Mouse (Mus musculus) hindbrain, embryonic 11.5 days (tissue): ENCODE measurements around the gene Dot1l. TPM values are rescaled to one million over a fixed set of nuclear protein-coding genes. Genes with fewer than 3 reads are reported as not detected.
"Not testable (repeated sequence)": the region's sequence is repeated elsewhere in the genome, so short reads cannot be mapped to it uniquely, and the experiment has no call there.

ENCODE experiments used
- ATAC-seq: fragments of 200-750 bp; cut with Nextera tagmentation; 2 replicates; pipeline ENCODE4 v1.8.0; 2017; ENCODE audit warnings: mild to moderate bottlenecking, moderate TSS enrichment, moderate library complexity; ENCODE audit not compliant: low FRiP score
- DNase-seq: peaks from one replicate; pipeline ENCODE4 v3.0.0-alpha.2; 2015; ENCODE audit warnings: low spot score
- H3K27ac ChIP-seq: fragments of 300-500 bp; sonication (generic); 2 replicates; pipeline ENCODE4 v1.5.1; 2014; ENCODE audit warnings: mild to moderate bottlenecking, low read depth, low read length
- H3K27me3 ChIP-seq: fragments of 300-500 bp; sonication (generic); 2 replicates; pipeline ENCODE4 v1.6.1; 2014; ENCODE audit warnings: mild to moderate bottlenecking, low read length, moderate library complexity, mixed read lengths; ENCODE audit not compliant: control insufficient read depth, insufficient read depth
- H3K36me3 ChIP-seq: fragments of 300-500 bp; sonication (generic); 2 replicates; pipeline ENCODE4 v1.6.1; 2014; ENCODE audit warnings: mild to moderate bottlenecking, low read length, moderate library complexity, mixed read lengths; ENCODE audit not compliant: control insufficient read depth, insufficient read depth
- H3K4me1 ChIP-seq: fragments of 300-500 bp; sonication (generic); replicated peaks from 2 replicates; pipeline ENCODE4 v1.6.1; 2014; ENCODE audit warnings: low read length, mixed read lengths; ENCODE audit not compliant: control insufficient read depth, insufficient read depth
- H3K4me2 ChIP-seq: fragments of 300-500 bp; sonication (generic); replicated peaks from 2 replicates; pipeline ENCODE4 v1.6.1; 2014; ENCODE audit warnings: mild to moderate bottlenecking, low read depth, low read length
- H3K4me3 ChIP-seq: fragments of 300-500 bp; sonication (generic); 2 replicates; pipeline ENCODE4 v1.5.1; 2014; ENCODE audit warnings: low read depth, low read length
- H3K9ac ChIP-seq: fragments of 300-500 bp; sonication (generic); 2 replicates; pipeline ENCODE4 v1.6.1; 2014; ENCODE audit warnings: low read depth, low read length
- H3K9me3 ChIP-seq: fragments of 300-500 bp; sonication (generic); 2 replicates; pipeline ENCODE4 v1.6.1; 2016; ENCODE audit warnings: low read length; ENCODE audit not compliant: control insufficient read depth
- WGBS: fragments of 180-500 bp; shearing (Covaris S2); extraction: QIAGEN DNeasy Blood & Tissue Kit; methylation state at CpG from one replicate; pipeline ENCODE4 v1.1.7; 2014; 5-methylcytosine and 5-hydroxymethylcytosine counted together
- polyA plus RNA-seq: library from polyadenylated mRNA; unstranded; fragments of >200 nt; fragmentation: Nextera tagmentation; extraction: Ambion mirVana; gene quantifications from 2 replicates; pipeline ENCODE4 v1.2.1, GENCODE M21; 2014

The Dot1l gene
- polyA plus RNA-seq, 1 experiment from 2014 or later = 25.1 TPM

DNA sequence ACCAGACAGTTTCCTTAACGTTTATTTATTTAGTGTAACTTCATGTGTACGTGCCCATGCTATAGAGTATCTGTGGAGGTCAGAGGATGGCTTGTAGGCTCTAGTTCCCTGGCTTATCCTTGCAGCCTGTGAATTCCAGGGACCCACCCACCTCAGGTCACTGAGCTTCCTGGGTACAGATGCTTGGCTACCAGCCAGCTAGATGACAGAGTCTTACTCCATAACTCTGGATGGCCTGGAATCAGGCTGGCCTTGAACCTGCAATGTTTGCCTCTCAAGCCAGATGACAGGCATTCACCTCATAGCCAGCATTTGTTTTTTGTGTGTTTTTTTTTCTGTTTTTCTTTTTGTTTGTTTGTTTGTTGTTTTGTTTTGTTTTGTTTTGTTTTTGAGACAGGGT, 62.2 kb downstream of the Dot1l start:
- ATAC-seq (no peak), DNase-seq (no peak)
- Histone ChIP-seq H3K9ac (no peak overlapping the region), H3K36me3 (no peaks in the 10 kb centered on the region), H3K4me2 (no peak overlapping the region), H3K9me3 (no peaks in the 10 kb centered on the region), H3K27me3 (no peaks in the 10 kb centered on the region), H3K4me3 (no peak overlapping the region), H3K27ac (no peak overlapping the region), H3K4me1 (no peaks in the 10 kb centered on the region)
- 76% methylated on average over 2 of the region's 2 CpGs for WGBS

DNA sequence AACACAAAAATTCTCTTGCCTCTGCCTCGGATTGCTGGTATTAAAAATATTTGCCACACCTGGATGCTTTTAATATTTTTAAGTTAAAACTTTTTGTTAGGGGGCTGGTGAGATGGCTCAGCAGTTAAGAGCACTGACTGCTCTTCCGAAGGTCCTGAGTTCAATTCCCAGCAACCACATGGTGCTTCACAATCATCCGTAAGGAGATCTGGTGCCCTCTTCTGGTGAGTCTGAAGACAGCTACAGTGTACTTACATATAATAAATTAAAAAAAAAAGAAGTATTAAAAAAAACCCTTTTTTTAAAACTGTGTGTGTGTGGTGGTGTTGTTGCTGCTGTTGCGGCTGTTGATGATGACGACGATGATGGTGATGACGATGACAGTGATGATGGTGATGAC, 62.9 kb downstream of the Dot1l start:
- not testable (repeated sequence) for H3K4me2 ChIP-seq, ATAC-seq, DNase-seq, H3K36me3 ChIP-seq, H3K4me3 ChIP-seq, H3K9me3 ChIP-seq, H3K4me1 ChIP-seq, H3K27ac ChIP-seq, H3K9ac ChIP-seq, H3K27me3 ChIP-seq
- 83% methylated on average over 7 of the region's 7 CpGs for WGBS

DNA sequence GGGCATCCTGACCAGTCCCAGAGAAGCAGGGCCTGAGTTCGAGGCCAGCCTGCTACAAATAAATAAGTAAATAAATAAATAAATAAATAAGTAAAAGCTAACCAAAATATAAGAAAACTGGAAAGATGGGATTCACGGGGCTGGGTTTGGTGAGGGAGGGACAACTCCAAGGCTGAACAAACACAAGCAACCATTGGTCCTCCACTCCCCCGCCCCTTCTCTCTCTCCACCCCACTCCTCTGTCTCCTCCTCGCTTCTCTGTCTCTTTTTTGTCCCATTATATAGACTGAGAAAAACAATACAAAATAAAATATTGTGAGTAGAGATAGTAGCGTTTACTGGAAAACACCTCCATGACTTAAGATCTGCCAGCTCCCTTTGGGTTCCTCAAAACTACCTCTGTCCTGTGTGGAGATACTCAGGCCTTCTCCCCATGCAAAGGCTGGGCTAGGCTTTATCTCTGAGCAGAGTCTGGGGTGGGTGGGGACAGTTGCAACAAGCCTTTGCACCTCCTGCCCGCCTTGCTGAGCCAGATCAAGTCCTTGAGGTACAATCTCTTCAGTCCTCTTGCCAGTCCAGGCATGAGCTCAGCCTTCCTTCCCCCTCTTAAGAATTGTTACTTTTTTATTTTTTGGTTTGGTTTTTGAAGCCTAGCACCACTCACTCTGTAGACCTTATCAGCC, 63.7 kb downstream of the Dot1l start:
- Histone ChIP-seq H3K4me2 (no peak overlapping the region), H3K36me3 (no peaks in the 10 kb centered on the region), H3K4me1 (no peaks in the 10 kb centered on the region), H3K27ac (no peak overlapping the region), H3K9me3 (no peaks in the 10 kb centered on the region), H3K9ac (no peak overlapping the region), H3K4me3 (no peak overlapping the region), H3K27me3 (no peaks in the 10 kb centered on the region)
- 63% methylated on average over 6 of the region's 6 CpGs for WGBS
- ATAC-seq = no peak
- no peak for DNase-seq

DNA sequence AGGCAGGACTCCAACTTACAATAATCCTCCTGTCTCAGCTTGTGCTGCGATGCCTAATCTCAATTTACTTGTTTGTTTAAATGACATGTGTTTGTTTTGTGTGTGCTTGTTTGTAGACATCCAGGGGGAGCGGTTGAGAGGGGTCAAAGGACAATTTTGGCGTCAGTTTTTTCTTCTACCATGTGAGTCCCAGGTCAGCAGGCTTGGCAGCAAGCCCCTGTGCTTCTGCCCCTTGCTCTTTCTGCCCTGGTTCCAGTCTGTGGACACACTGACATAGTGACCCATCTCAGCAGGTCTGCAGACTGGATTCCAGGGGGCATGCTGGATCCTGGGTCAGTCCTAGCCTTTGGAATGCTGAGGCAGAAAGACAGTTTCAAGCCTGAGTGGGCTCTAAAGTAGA, 64.4 kb downstream of the Dot1l start:
- H3K36me3 ChIP-seq = no peaks in the 10 kb centered on the region
- no peak for DNase-seq
- WGBS = 60% methylated on average over 3 of the region's 3 CpGs
- H3K4me1 ChIP-seq = no peaks in the 10 kb centered on the region
- ATAC-seq = no peak
- H3K4me3 ChIP-seq = no peak overlapping the region
- H3K27me3 ChIP-seq = no peaks in the 10 kb centered on the region
- H3K9me3 ChIP-seq = no peaks in the 10 kb centered on the region
- no peak overlapping the region for H3K27ac ChIP-seq
- no peak overlapping the region for H3K4me2 ChIP-seq
- no peak overlapping the region for H3K9ac ChIP-seq

DNA sequence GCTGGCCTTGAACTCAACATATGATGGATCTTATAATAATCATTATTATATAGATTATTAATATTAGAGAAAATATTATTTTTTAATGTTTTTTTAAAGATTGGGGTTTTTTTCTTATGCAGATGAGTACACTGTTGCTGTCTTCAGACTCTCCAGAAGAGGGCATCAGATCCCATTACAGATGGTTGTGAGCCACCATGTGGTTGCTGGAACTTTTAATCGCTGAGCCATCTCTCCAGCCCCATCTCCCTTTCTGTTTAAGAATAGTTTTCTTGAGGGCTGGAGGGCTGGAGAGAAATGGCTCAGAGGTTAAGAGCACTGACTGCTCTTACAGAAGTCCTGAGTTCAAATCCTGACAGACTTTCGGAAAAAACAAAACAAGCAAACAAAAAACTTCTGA, 67.0 kb downstream of the Dot1l start:
- Histone ChIP-seq H3K9ac (no peak overlapping the region), H3K9me3 (no peaks in the 10 kb centered on the region), H3K4me2 (no peak overlapping the region), H3K27ac (no peak overlapping the region), H3K4me1 (no peaks in the 10 kb centered on the region), H3K36me3 (no peaks in the 10 kb centered on the region), H3K27me3 (no peaks in the 10 kb centered on the region), H3K4me3 (no peak overlapping the region)
- 44% methylated on average over 2 of the region's 2 CpGs for WGBS
- no peak for DNase-seq
- no peak for ATAC-seq

DNA sequence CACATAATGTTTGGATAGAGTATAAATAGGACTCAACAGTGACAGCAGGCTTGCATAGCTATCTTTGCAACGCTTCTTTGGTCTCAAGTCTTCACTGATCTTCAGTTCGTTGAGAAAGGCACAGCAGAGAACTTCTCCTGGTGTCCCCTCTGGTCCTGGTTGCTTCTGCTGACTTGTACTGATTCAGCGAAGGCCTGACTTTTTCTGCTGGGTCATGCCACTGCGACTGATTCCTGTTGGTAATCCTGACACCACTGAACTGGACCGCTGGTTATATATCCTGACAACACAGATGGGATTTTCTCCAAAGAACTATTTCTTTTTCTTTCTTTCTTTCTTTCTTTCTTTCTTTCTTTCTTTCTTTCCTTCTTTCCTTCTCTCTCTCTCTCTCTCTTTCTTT, 67.5 kb downstream of the Dot1l start:
- Histone ChIP-seq H3K27ac (no peak overlapping the region), H3K4me3 (no peak overlapping the region), H3K9ac (no peak overlapping the region), H3K4me1 (no peaks in the 10 kb centered on the region), H3K36me3 (no peaks in the 10 kb centered on the region), H3K4me2 (no peak overlapping the region), H3K9me3 (no peaks in the 10 kb centered on the region), H3K27me3 (no peaks in the 10 kb centered on the region)
- 93% methylated on average over 5 of the region's 5 CpGs for WGBS
- ATAC-seq (no peak), DNase-seq (no peak)

DNA sequence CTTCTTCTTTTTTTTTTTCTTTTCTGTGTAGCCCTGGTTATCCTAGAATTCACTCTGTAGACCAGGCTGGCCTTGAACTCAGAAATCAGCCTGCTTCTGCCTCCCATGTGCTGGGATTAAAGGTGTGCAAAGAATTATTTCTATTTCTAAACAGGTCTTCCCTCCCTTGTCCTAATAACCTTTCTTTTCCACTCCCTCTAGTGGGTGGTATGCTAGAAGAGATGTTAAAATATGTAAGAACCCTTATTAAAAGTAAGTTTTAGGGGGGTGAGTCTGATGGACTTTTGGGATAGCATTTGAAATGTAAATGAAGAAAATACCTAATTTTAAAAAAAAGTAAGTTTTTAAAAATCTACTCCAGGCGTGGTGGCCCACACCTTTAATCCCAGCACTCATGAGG, 68.3 kb downstream of the Dot1l start:
- Histone ChIP-seq H3K4me3 (no peak overlapping the region), H3K27me3 (no peaks in the 10 kb centered on the region), H3K27ac (no peak overlapping the region), H3K4me1 (peaks cover 5% of the 10 kb centered on the region; the same call in 1 of the 2 replicates), H3K9me3 (no peaks in the 10 kb centered on the region), H3K9ac (no peak overlapping the region), H3K4me2 (no peak overlapping the region), H3K36me3 (no peaks in the 10 kb centered on the region)
- DNase-seq = no peak
- ATAC-seq = no peak
- WGBS = 83% methylated on average over 1 of the region's 1 CpGs

DNA sequence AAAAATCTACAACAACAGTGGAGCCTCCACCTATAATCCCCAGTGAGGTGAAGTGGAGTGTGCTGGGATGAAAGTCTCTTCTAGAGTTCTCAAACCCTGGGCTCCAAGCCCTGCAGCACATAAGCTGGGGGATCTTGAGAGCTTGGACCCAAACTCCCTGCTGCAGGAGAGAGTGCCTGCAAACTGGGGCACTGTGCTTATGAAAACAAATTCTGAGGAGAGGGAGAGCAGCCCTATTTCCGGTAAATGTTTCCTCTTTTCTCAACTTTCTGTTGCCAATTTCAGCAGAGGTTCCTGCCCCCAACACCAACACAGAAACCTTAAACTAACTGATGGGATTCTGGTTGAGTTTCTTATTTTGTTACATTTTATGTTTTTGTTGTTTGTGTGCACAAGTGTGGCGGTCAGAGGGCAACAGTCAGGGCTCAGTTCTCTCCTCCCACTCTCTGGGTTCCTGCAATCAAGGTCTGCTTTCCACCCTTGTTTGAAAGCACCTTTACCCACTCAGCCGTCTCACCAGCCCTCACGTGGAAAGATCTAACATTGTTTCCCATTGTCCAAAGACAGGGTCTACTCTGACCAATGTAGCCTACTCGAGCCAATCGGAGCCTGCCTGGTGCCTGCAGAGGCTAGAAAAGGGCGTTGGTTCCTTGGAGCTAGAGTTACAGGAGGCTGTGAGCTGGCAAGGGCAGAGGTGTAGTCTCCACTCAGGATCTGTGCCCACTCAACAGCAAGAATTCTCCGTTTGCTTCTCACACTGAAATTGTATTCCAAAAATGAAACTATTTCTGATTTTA, 69.0 kb downstream of the Dot1l start:
- H3K4me3 ChIP-seq = no peak overlapping the region
- H3K9ac ChIP-seq = no peak overlapping the region
- H3K4me1 ChIP-seq = peaks cover 5% of the 10 kb centered on the region; the same call in 1 of the 2 replicates
- WGBS = 65% methylated on average over 8 of the region's 8 CpGs
- no peaks in the 10 kb centered on the region for H3K36me3 ChIP-seq
- DNase-seq = no peak
- ATAC-seq = no peak
- no peak overlapping the region for H3K27ac ChIP-seq
- H3K9me3 ChIP-seq = no peaks in the 10 kb centered on the region
- H3K4me2 ChIP-seq = no peak overlapping the region
- no peaks in the 10 kb centered on the region for H3K27me3 ChIP-seq

DNA sequence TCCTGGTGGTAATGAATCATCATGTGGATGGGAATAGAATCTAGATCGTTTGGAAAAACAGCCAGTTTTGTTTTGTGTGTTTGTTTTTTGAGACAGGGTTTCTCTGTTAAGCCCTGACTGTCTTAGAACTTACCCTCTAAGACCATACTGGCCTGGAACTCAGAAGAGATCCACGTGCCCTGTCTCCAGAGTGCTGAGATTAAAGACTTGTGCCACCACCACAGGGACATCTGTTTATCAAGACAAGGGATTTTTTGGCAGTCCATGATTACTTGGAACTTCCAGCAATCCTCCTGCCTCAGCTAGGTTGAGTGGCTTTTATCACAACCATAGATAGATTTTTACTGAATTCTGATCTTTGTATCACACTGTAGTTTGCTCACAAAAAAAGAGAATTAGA, 69.8 kb downstream of the Dot1l start:
- no peak overlapping the region for H3K9ac ChIP-seq
- ATAC-seq = no peak
- no peaks in the 10 kb centered on the region for H3K27me3 ChIP-seq
- H3K9me3 ChIP-seq = no peaks in the 10 kb centered on the region
- no peak overlapping the region for H3K4me2 ChIP-seq
- H3K36me3 ChIP-seq = no peaks in the 10 kb centered on the region
- DNase-seq = no peak
- H3K27ac ChIP-seq = no peak overlapping the region
- H3K4me3 ChIP-seq = no peak overlapping the region
- peaks cover 10% of the 10 kb centered on the region; the same call in 1 of the 2 replicates for H3K4me1 ChIP-seq
- 73% methylated on average over 2 of the region's 2 CpGs for WGBS
